Mouse (Mus musculus): ENCODE results near the gene Zfp62. TPM values are rescaled to one million over a fixed set of nuclear protein-coding genes. Genes with fewer than 3 reads are reported as not detected.

The Zfp62 gene
- polyA plus RNA-seq, 1 experiment from 2014 or later = 62.5 TPM

- no peak for DNase-seq (ENCODE audit: low spot score)
- H3K36me3 ChIP-seq (ENCODE audit: control insufficient read depth, insufficient read depth, low read length) = no peaks in the 10 kb centered on the region
Observed at GRCm38 (mm10) chr11:49232781-49233180, 29.7 kb downstream of the Zfp62 start.

DNA sequence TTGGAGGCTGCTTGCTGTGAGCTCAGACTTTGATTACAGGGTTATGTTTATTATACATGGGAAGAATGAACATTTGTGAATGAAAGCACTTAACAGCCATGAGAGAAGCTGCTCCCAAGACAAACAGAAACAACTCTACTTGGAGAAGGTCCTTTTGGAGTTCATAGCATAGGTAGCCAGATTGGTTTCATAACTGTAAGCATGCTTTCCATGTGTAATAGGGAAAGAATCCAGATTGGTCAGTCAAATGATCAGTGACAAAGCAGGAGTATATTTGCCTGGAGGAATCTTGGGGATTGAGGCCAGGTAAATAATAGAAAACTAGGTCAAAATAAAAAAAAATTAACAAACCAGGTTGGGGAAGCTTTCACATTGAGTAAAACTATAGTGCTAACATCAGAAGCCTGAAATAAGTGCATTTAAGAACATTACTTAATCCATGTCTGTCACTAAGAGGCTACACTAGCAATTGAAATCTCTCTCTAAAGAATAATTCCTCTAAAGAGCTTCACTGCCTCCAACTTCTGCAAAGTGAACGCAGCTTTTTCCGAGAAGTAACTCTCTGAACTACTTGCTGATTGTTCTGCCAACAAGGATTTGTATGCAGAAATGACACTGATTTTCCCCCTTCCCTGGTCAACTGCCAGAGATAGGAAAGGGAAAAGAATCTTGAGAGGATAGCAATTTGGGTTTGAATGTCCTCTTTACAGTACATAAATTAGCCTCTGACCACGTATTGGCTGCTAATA is 32.5 kb downstream of the Zfp62 start:
- H3K9me3 ChIP-seq (ENCODE audit: control insufficient read depth, low read length) = no peaks in the 10 kb centered on the region
- no peaks in the 10 kb centered on the region for H3K36me3 ChIP-seq (ENCODE audit: control insufficient read depth, insufficient read depth, low read length)
- no peak overlapping the region for H3K4me3 ChIP-seq (ENCODE audit: low read depth, low read length)
- DNase-seq (ENCODE audit: low spot score) = no peak
- no peaks in the 10 kb centered on the region for H3K4me1 ChIP-seq (ENCODE audit: control insufficient read depth, insufficient read depth, low read length)
- no peak for ATAC-seq (ENCODE audit: insufficient read depth, low FRiP score, low TSS enrichment)
- no peaks in the 10 kb centered on the region for H3K27me3 ChIP-seq (ENCODE audit: control insufficient read depth, insufficient read depth, low read length)
- no peak overlapping the region for H3K9ac ChIP-seq (ENCODE audit: low read length)
- no peak overlapping the region for H3K4me2 ChIP-seq (ENCODE audit: low read depth)
- no peak overlapping the region for H3K27ac ChIP-seq (ENCODE audit: low read depth, low read length)
- WGBS = 84% methylated on average over 3 of the region's 3 CpGs

More at GRCm38 (mm10) chr11:49232781-49233180, 29.7 kb downstream of the Zfp62 start:
- H3K27me3 ChIP-seq (ENCODE audit: control insufficient read depth, insufficient read depth, low read length) = no peaks in the 10 kb centered on the region
- H3K4me1 ChIP-seq (ENCODE audit: control insufficient read depth, insufficient read depth, low read length) = no peaks in the 10 kb centered on the region
- no peak overlapping the region for H3K27ac ChIP-seq (ENCODE audit: low read depth, low read length)
- no peaks in the 10 kb centered on the region for H3K9me3 ChIP-seq (ENCODE audit: control insufficient read depth, low read length)
- 78% methylated on average over 3 of the region's 3 CpGs for WGBS
- H3K4me3 ChIP-seq (ENCODE audit: low read depth, low read length) = no peak overlapping the region
- ATAC-seq (ENCODE audit: insufficient read depth, low FRiP score, low TSS enrichment) = no peak
- H3K4me2 ChIP-seq (ENCODE audit: low read depth) = no peak overlapping the region
- no peak overlapping the region for H3K9ac ChIP-seq (ENCODE audit: low read length)

DNA sequence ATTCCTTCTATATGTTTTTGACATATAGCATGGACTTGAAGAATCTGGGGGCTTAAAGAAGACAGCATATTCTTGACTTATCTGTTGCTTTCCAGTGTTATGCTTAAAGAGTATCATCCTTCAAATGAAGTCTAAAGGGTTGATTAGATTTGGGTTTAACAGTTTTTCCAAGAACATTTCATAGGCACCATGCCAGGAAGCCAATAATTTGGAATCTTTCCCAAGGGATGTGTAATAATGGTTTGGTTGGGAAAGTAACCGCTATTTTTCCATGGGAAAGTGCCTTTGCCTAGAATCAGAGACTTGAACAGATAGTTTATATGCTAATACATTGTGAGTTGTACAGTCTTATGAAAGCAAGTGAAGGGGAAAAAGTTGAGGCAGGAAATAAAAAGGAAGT is 33.8 kb downstream of the Zfp62 start:
- no peaks in the 10 kb centered on the region for H3K9me3 ChIP-seq (ENCODE audit: control insufficient read depth, low read length)
- H3K4me1 ChIP-seq (ENCODE audit: control insufficient read depth, insufficient read depth, low read length) = no peaks in the 10 kb centered on the region
- no peak overlapping the region for H3K9ac ChIP-seq (ENCODE audit: low read length)
- WGBS = 86% methylated on average over 1 of the region's 1 CpGs
- H3K36me3 ChIP-seq (ENCODE audit: control insufficient read depth, insufficient read depth, low read length) = no peaks in the 10 kb centered on the region
- H3K4me3 ChIP-seq (ENCODE audit: low read depth, low read length) = no peak overlapping the region
- ATAC-seq (ENCODE audit: insufficient read depth, low FRiP score, low TSS enrichment) = no peak
- no peak for DNase-seq (ENCODE audit: low spot score)
- no peak overlapping the region for H3K4me2 ChIP-seq (ENCODE audit: low read depth)
- no peaks in the 10 kb centered on the region for H3K27me3 ChIP-seq (ENCODE audit: control insufficient read depth, insufficient read depth, low read length)
- H3K27ac ChIP-seq (ENCODE audit: low read depth, low read length) = no peak overlapping the region

DNA sequence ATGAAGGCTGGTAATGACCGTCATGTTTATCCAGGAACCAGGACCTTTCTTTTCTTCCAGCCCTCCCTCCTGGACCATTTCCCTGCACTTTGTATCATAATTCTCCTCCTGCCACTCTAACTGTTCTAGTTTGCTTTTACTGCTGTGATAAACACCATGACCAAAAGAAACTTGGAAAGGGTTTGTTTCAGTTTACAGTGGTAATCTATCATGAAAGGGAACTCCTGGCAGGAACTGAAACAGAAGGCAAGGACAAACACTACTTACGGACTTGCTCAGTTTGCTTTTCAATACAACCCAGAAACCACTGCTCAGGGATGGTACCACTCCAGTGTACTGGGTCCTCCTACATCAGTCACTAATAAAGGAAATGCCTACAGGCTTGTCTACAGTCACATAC is 34.4 kb downstream of the Zfp62 start:
- no peak for ATAC-seq (ENCODE audit: insufficient read depth, low FRiP score, low TSS enrichment)
- WGBS = 76% methylated on average over 2 of the region's 2 CpGs
- no peaks in the 10 kb centered on the region for H3K27me3 ChIP-seq (ENCODE audit: control insufficient read depth, insufficient read depth, low read length)
- H3K27ac ChIP-seq (ENCODE audit: low read depth, low read length) = no peak overlapping the region
- no peaks in the 10 kb centered on the region for H3K4me1 ChIP-seq (ENCODE audit: control insufficient read depth, insufficient read depth, low read length)
- H3K36me3 ChIP-seq (ENCODE audit: control insufficient read depth, insufficient read depth, low read length) = no peaks in the 10 kb centered on the region
- no peak overlapping the region for H3K9ac ChIP-seq (ENCODE audit: low read length)
- H3K4me2 ChIP-seq (ENCODE audit: low read depth) = no peak overlapping the region
- no peak for DNase-seq (ENCODE audit: low spot score)
- H3K9me3 ChIP-seq (ENCODE audit: control insufficient read depth, low read length) = no peaks in the 10 kb centered on the region
- no peak overlapping the region for H3K4me3 ChIP-seq (ENCODE audit: low read depth, low read length)

GRCm38 (mm10) chr11:49240310-49240709 is 37.2 kb downstream of the Zfp62 start:
- Histone ChIP-seq H3K9me3 (ENCODE audit: control insufficient read depth, low read length) (no peaks in the 10 kb centered on the region), H3K4me2 (ENCODE audit: low read depth) (no peak overlapping the region), H3K27me3 (ENCODE audit: control insufficient read depth, insufficient read depth, low read length) (no peaks in the 10 kb centered on the region), H3K4me1 (ENCODE audit: control insufficient read depth, insufficient read depth, low read length) (peaks cover 4% of the 10 kb centered on the region; the same call in 1 of the 2 replicates), H3K27ac (ENCODE audit: low read depth, low read length) (no peak overlapping the region), H3K36me3 (ENCODE audit: control insufficient read depth, insufficient read depth, low read length) (no peaks in the 10 kb centered on the region), H3K4me3 (ENCODE audit: low read depth, low read length) (no peak overlapping the region), H3K9ac (ENCODE audit: low read length) (no peak overlapping the region)
- WGBS = 93% methylated on average over 1 of the region's 1 CpGs
- ATAC-seq (ENCODE audit: insufficient read depth, low FRiP score, low TSS enrichment) (no peak), DNase-seq (ENCODE audit: low spot score) (no peak)

- H3K36me3 ChIP-seq (ENCODE audit: control insufficient read depth, insufficient read depth, low read length) = no peaks in the 10 kb centered on the region
- no peaks in the 10 kb centered on the region for H3K9me3 ChIP-seq (ENCODE audit: control insufficient read depth, low read length)
- H3K9ac ChIP-seq (ENCODE audit: low read length) = no peak overlapping the region
- H3K27me3 ChIP-seq (ENCODE audit: control insufficient read depth, insufficient read depth, low read length) = no peaks in the 10 kb centered on the region
- no peak for ATAC-seq (ENCODE audit: insufficient read depth, low FRiP score, low TSS enrichment)
- H3K27ac ChIP-seq (ENCODE audit: low read depth, low read length) = no peak overlapping the region
- H3K4me3 ChIP-seq (ENCODE audit: low read depth, low read length) = no peak overlapping the region
- H3K4me1 ChIP-seq (ENCODE audit: control insufficient read depth, insufficient read depth, low read length) = peaks cover 4% of the 10 kb centered on the region; the same call in 1 of the 2 replicates
- H3K4me2 ChIP-seq (ENCODE audit: low read depth) = no peak overlapping the region
- 81% methylated on average over 4 of the region's 4 CpGs for WGBS
- DNase-seq (ENCODE audit: low spot score) = no peak
Observed at GRCm38 (mm10) chr11:49240874-49241273, 37.8 kb downstream of the Zfp62 start.

DNA sequence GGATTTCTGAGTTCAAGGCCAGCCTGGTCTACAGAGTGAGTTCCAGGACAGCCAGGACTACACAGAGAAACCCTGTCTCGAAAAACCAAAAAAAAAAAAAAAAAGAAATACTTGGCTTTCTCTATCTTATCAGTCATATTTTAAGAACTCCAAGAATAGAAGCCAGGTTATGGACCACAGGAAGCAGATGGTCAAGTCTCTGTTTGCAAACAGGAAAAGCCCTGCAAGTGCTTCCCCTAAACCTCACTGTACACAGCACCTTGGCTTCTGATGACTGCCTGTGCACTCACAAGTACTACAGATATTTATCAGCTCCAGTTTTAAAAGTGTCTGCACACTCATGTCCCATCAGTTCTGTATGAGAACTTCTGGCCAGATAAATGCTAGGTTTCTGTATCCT is 38.4 kb downstream of the Zfp62 start:
- ATAC-seq (ENCODE audit: insufficient read depth, low FRiP score, low TSS enrichment) = no peak

GRCm38 (mm10) chr11:49242944-49243626 is 40.0 kb downstream of the Zfp62 start:
- Histone ChIP-seq H3K4me1 (ENCODE audit: control insufficient read depth, insufficient read depth, low read length) (peaks cover 4% of the 10 kb centered on the region; the same call in 1 of the 2 replicates), H3K4me3 (ENCODE audit: low read depth, low read length) (peak overlapping the region; percentile 54), H3K27ac (ENCODE audit: low read depth, low read length) (peak overlapping the region; percentile 87), H3K27me3 (ENCODE audit: control insufficient read depth, insufficient read depth, low read length) (no peaks in the 10 kb centered on the region), H3K9me3 (ENCODE audit: control insufficient read depth, low read length) (no peaks in the 10 kb centered on the region), H3K4me2 (ENCODE audit: low read depth) (peak overlapping the region; percentile 71), H3K36me3 (ENCODE audit: control insufficient read depth, insufficient read depth, low read length) (no peaks in the 10 kb centered on the region), H3K9ac (ENCODE audit: low read length) (peak overlapping the region; percentile 61)
- 24% methylated on average over 11 of the region's 11 CpGs for WGBS
- DNase-seq (ENCODE audit: low spot score) (no peak), ATAC-seq (ENCODE audit: insufficient read depth, low FRiP score, low TSS enrichment) (peak; percentile 2; the same call in 1 of the 2 replicates)

More for the DNA sequence above, 38.4 kb downstream of the Zfp62 start:
- no peaks in the 10 kb centered on the region for H3K9me3 ChIP-seq (ENCODE audit: control insufficient read depth, low read length)
- H3K27me3 ChIP-seq (ENCODE audit: control insufficient read depth, insufficient read depth, low read length) = no peaks in the 10 kb centered on the region
- H3K4me1 ChIP-seq (ENCODE audit: control insufficient read depth, insufficient read depth, low read length) = peaks cover 4% of the 10 kb centered on the region; the same call in 1 of the 2 replicates
- DNase-seq (ENCODE audit: low spot score) = no peak
- no peak overlapping the region for H3K4me2 ChIP-seq (ENCODE audit: low read depth)
- no peak overlapping the region for H3K27ac ChIP-seq (ENCODE audit: low read depth, low read length)
- H3K36me3 ChIP-seq (ENCODE audit: control insufficient read depth, insufficient read depth, low read length) = no peaks in the 10 kb centered on the region
- no peak overlapping the region for H3K4me3 ChIP-seq (ENCODE audit: low read depth, low read length)
- WGBS = 57% methylated on average over 1 of the region's 1 CpGs
- no peak overlapping the region for H3K9ac ChIP-seq (ENCODE audit: low read length)

Data from neural tube, embryonic 11.5 days (tissue).